Mouse (Mus musculus) erythroblast, embryonic 14.5 days (primary cell): ENCODE results near the gene Ppm1n. TPM values are rescaled to one million over a fixed set of nuclear protein-coding genes. Genes with fewer than 3 reads are reported as not detected.
A peak's percentile ranks its signal among the peaks of the same experiment; 100 is the strongest.

Experiments used
- H3K27me3 ChIP-seq: 2 replicates; pipeline ENCODE4 v1.6.1; 2012; ENCODE audit warnings: inconsistent platforms; ENCODE audit not compliant: control insufficient read depth
- H3K36me3 ChIP-seq: 2 replicates; pipeline ENCODE4 v1.6.1; 2012; ENCODE audit warnings: mild to moderate bottlenecking, inconsistent platforms; ENCODE audit not compliant: control insufficient read depth
- H3K4me1 ChIP-seq: 2 replicates; pipeline ENCODE4 v1.6.1; 2012; ENCODE audit warnings: inconsistent platforms; ENCODE audit not compliant: control insufficient read depth
- H3K4me3 ChIP-seq: replicated peaks from 2 replicates; pipeline ENCODE3; 2012; ENCODE audit warnings: moderate library complexity, mild to moderate bottlenecking, inconsistent platforms
- H3K9me3 ChIP-seq: 2 replicates; pipeline ENCODE4 v1.6.1; 2012; ENCODE audit warnings: low read length, inconsistent platforms, mixed read lengths; ENCODE audit not compliant: control insufficient read depth
- GATA1 ChIP-seq: IDR thresholded peaks from 2 replicates; pipeline ENCODE4 v1.6.1; 2012; ENCODE audit warnings: low read length, inconsistent platforms, mixed read lengths
- TAL1 ChIP-seq: IDR thresholded peaks from 3 replicates; pipeline ENCODE4 v1.6.1; 2012; ENCODE audit warnings: low read length, inconsistent platforms, mixed read lengths
- polyA plus RNA-seq: library from polyadenylated mRNA; stranded (reverse); fragments of >175 nt; gene quantifications from 2 replicates; pipeline ENCODE4 v1.2.3, GENCODE M21; 2012

Ppm1n gene
- polyA plus RNA-seq, 1 experiment: not detected

DNA sequence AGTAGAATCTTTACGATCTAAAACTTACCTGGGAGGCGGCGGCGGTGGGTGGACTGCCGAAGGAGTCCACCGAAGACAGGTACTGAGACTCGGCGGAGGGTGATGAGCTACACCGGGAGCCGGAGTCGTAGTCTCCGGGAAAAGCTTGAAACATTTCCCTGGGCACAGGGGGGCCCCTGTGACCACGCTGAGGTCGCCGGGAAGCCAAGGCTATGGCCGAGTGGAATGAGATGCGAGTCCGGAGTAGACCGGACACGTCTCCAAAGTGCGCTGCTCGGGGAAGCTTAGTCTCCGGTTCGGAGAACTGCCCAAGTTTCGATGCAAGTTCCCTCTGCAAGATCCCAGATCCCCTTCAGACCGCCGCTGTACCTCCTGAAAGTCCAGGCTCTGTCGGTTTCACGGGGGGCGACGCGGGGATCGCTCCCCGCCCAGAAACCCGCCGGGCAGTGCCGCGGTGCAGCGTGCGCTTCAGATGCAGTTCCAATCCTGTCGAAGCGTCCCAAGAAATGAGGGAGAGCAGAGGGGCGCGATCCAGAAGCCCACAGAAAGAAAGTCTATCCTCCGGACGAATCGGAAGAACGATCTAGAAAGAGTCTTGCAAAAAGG, 29.5 kb upstream of the Ppm1n start:
- Histone ChIP-seq H3K4me3 (peak overlapping the region; percentile 66), H3K27me3 (peaks cover 78% of the 10 kb centered on the region), H3K36me3 (no peaks in the 10 kb centered on the region), H3K9me3 (peaks cover 3% of the 10 kb centered on the region; the same call in 1 of the 2 replicates), H3K4me1 (peaks cover 34% of the 10 kb centered on the region)
- TF ChIP-seq TAL1 (no peak), GATA1 (no peak)

- peaks cover 78% of the 10 kb centered on the region for H3K27me3 ChIP-seq
Observed at GRCm38 (mm10) chr7:19308454-19309277, 28.8 kb upstream of the Ppm1n start.

GRCm38 (mm10) chr7:19307739-19308453, 28.0 kb upstream of the Ppm1n start:
- Histone ChIP-seq H3K4me1 (peaks cover 40% of the 10 kb centered on the region), H3K27me3 (peaks cover 79% of the 10 kb centered on the region), H3K36me3 (no peaks in the 10 kb centered on the region), H3K4me3 (peak overlapping the region; percentile 66), H3K9me3 (peaks cover 3% of the 10 kb centered on the region; the same call in 1 of the 2 replicates)
- TF ChIP-seq GATA1 (no peak), TAL1 (no peak)

More at GRCm38 (mm10) chr7:19308454-19309277, 28.8 kb upstream of the Ppm1n start:
- no peaks in the 10 kb centered on the region for H3K36me3 ChIP-seq
- peaks cover 3% of the 10 kb centered on the region; the same call in 1 of the 2 replicates for H3K9me3 ChIP-seq
- no peak for TF ChIP-seq TAL1
- no peak for TF ChIP-seq GATA1
- peak overlapping the region; percentile 66 for H3K4me3 ChIP-seq
- peaks cover 38% of the 10 kb centered on the region for H3K4me1 ChIP-seq

GRCm38 (mm10) chr7:19306819-19307738, 27.2 kb upstream of the Ppm1n start:
- no peak for TF ChIP-seq GATA1
- TF ChIP-seq TAL1: no peak
- H3K4me3 ChIP-seq: no peak overlapping the region
- H3K4me1 ChIP-seq: peaks cover 40% of the 10 kb centered on the region

GRCm38 (mm10) chr7:19305796-19306765, 26.2 kb upstream of the Ppm1n start:
- H3K4me1 ChIP-seq: peaks cover 48% of the 10 kb centered on the region
- H3K9me3 ChIP-seq: peaks cover 3% of the 10 kb centered on the region; the same call in 1 of the 2 replicates
- TF ChIP-seq TAL1 (no peak), GATA1 (no peak)
- H3K36me3 ChIP-seq: no peaks in the 10 kb centered on the region
- peaks cover 83% of the 10 kb centered on the region for H3K27me3 ChIP-seq
- no peak overlapping the region for H3K4me3 ChIP-seq

More at GRCm38 (mm10) chr7:19306819-19307738, 27.2 kb upstream of the Ppm1n start:
- Histone ChIP-seq H3K9me3 (peaks cover 3% of the 10 kb centered on the region; the same call in 1 of the 2 replicates), H3K27me3 (peaks cover 81% of the 10 kb centered on the region), H3K36me3 (no peaks in the 10 kb centered on the region)

GRCm38 (mm10) chr7:19305413-19305735, 25.5 kb upstream of the Ppm1n start:
- H3K36me3 ChIP-seq: no peaks in the 10 kb centered on the region
- peaks cover 84% of the 10 kb centered on the region for H3K27me3 ChIP-seq
- peaks cover 47% of the 10 kb centered on the region for H3K4me1 ChIP-seq
- H3K4me3 ChIP-seq: no peak overlapping the region
- peaks cover 3% of the 10 kb centered on the region; the same call in 1 of the 2 replicates for H3K9me3 ChIP-seq
- TF ChIP-seq TAL1 (no peak), GATA1 (no peak)

GRCm38 (mm10) chr7:19304501-19305412, 24.9 kb upstream of the Ppm1n start:
- Histone ChIP-seq H3K36me3 (no peaks in the 10 kb centered on the region), H3K4me1 (peaks cover 44% of the 10 kb centered on the region), H3K27me3 (peaks cover 85% of the 10 kb centered on the region), H3K4me3 (no peak overlapping the region), H3K9me3 (peaks cover 3% of the 10 kb centered on the region; the same call in 1 of the 2 replicates)
- TF ChIP-seq TAL1: no peak
- TF ChIP-seq GATA1: no peak
